Mouse (Mus musculus) forebrain, embryonic 10.5 days (tissue): ENCODE data around the gene Cxcl14. TPM values are rescaled to one million over a fixed set of nuclear protein-coding genes. Genes with fewer than 3 reads are reported as not detected.

Source experiments
- DNase-seq: peaks from one replicate; pipeline ENCODE4 v3.0.0-alpha.2; 2017; ENCODE audit warnings: low spot score; ENCODE audit errors: extremely low spot score
- H3K27ac ChIP-seq: fragments of 300-500 bp; sonication (generic); 2 replicates; pipeline ENCODE4 v1.5.1; 2016; ENCODE audit warnings: mild to moderate bottlenecking
- H3K27me3 ChIP-seq: fragments of 300-500 bp; sonication (generic); 2 replicates; pipeline ENCODE4 v1.6.1; 2016; ENCODE audit warnings: mild to moderate bottlenecking; ENCODE audit not compliant: poor library complexity, severe bottlenecking
- H3K36me3 ChIP-seq: fragments of 300-500 bp; sonication (generic); replicated peaks from 2 replicates; pipeline ENCODE4 v1.6.1; 2016; ENCODE audit warnings: mild to moderate bottlenecking, moderate library complexity
- H3K4me1 ChIP-seq: fragments of 300-500 bp; sonication (generic); 2 replicates; pipeline ENCODE4 v1.6.1; 2016
- H3K4me3 ChIP-seq: fragments of 300-500 bp; sonication (generic); 2 replicates; pipeline ENCODE4 v1.5.1; 2016; ENCODE audit warnings: mild to moderate bottlenecking, moderate library complexity
- H3K9me3 ChIP-seq: fragments of 300-500 bp; sonication (generic); 2 replicates; pipeline ENCODE4 v1.6.1; 2016; ENCODE audit warnings: mild to moderate bottlenecking, moderate library complexity
- WGBS: fragments of 180-500 bp; shearing (Covaris S2); methylation state at CpG from one replicate; pipeline ENCODE4 v1.1.7; 2016; 5-methylcytosine and 5-hydroxymethylcytosine counted together
- polyA plus RNA-seq: library from polyadenylated mRNA; unstranded; fragments of >200 nt; fragmentation: Nextera tagmentation; extraction: Ambion mirVana; gene quantifications from 2 replicates; pipeline ENCODE4 v1.2.1, GENCODE M21; 2016

Cxcl14 gene
- polyA plus RNA-seq, 1 experiment from 2014 or later, result 2.7 TPM

DNA sequence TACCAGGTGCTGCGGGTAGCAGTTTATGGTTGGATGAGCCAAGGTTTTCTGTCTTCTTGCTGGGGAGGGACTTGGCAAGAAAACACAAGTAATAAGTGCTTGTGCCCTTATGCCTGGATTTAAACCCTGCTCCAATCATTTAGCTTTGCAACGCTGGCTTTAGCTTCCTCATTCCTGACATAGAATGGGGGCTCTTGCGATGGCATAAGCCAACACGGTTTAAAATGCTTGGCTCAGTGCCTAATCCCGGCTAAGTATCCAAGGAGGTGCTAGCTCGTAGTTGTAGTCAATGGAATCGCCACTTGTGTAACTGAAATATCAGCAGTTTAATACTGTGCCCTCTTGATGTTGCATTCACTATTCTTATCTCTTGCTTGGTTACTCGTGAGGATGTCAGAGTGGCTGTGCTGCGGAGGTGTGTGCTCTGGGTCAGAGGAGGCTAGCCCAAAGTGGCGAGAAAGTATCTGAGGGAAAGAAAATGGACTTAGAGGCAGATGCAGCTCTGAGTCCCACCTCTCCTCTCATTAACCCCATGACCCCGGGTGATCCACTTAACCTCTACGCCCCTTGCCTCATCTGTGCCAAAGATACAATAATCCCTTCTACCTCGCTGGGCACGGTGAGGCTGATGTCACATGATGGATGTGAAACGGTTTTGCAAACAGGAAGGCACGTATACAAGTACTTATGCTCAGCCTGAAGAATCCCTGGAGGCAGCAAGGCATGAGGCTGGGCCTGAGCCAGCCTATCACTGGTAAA, 56.2 kb downstream of the Cxcl14 start:
- Histone ChIP-seq H3K4me1 (peaks cover 26% of the 10 kb centered on the region), H3K4me3 (no peak overlapping the region), H3K27me3 (peaks cover 96% of the 10 kb centered on the region), H3K36me3 (no peaks in the 10 kb centered on the region), H3K9me3 (peaks cover 17% of the 10 kb centered on the region), H3K27ac (no peak overlapping the region)
- DNase-seq, result no peak
- 45% methylated on average over 16 of the region's 16 CpGs for WGBS

Other genes with a start within 250 kb of the Cxcl14 start
- 554 and 558 TPM in 2 replicates for gene H2afy, start 160.2 kb downstream of the Cxcl14 start, polyA plus RNA-seq
- 0.97 and 1.2 TPM in 2 replicates for gene Tifab, start 117.7 kb downstream of the Cxcl14 start, polyA plus RNA-seq
- gene Neurog1, start 44.4 kb downstream of the Cxcl14 start, polyA plus RNA-seq, result 13.5 and 18.5 TPM in 2 replicates
- gene Gm3045, start 130.0 kb upstream of the Cxcl14 start, polyA plus RNA-seq, result not detected in 2 replicates
- gene Slc25a48, start 141.8 kb upstream of the Cxcl14 start, polyA plus RNA-seq, result not detected in 2 replicates
- gene Il9, start 185.7 kb upstream of the Cxcl14 start, polyA plus RNA-seq, result not detected in 2 replicates
- 1.3 and 1.5 TPM in 2 replicates for gene Fbxl21, start 225.9 kb upstream of the Cxcl14 start, polyA plus RNA-seq